Mouse (Mus musculus) CH12.LX (cell line): ENCODE data around the gene Camta1.

Source experiments
- CTCF ChIP-seq, 2 experiments: IDR thresholded peaks in 1 of 2; conservative IDR thresholded peaks in 1 of 2; 2 replicates each; pipeline ENCODE4 v1.5.1; 2011 to 2012; ENCODE audit warnings: low read depth in 2 of 2, low read length in 2 of 2, improper control_type of control experiment in 1 of 2, inconsistent platforms in 1 of 2, mild to moderate bottlenecking in 1 of 2, moderate library complexity in 1 of 2
- EP300 ChIP-seq: IDR thresholded peaks from 2 replicates; pipeline ENCODE4 v1.6.1; 2011; ENCODE audit warnings: low read length, improper control_type of control experiment
- KAT2A ChIP-seq: IDR thresholded peaks from 2 replicates; pipeline ENCODE4 v1.6.1; 2012; ENCODE audit warnings: low read length, improper control_type of control experiment, inconsistent platforms; ENCODE audit not compliant: insufficient replicate concordance
- MYC ChIP-seq: IDR thresholded peaks from 2 replicates; pipeline ENCODE4 v1.6.1; 2011; ENCODE audit warnings: low read depth, mild to moderate bottlenecking, improper control_type of control experiment, low read length
- NELFE ChIP-seq: IDR thresholded peaks from 2 replicates; pipeline ENCODE4 v1.6.1; 2011; ENCODE audit warnings: low read depth, low read length, improper control_type of control experiment
- NRF1 ChIP-seq: IDR thresholded peaks from 2 replicates; pipeline ENCODE4 v1.6.1; 2014; ENCODE audit warnings: low read depth, mild to moderate bottlenecking, inconsistent platforms, low read length, improper control_type of control experiment, moderate library complexity
- POLR2A ChIP-seq: IDR thresholded peaks from 2 replicates; pipeline ENCODE4 v1.6.1; 2011; ENCODE audit warnings: low read depth, mild to moderate bottlenecking, improper control_type of control experiment, low read length
- SIN3A ChIP-seq: IDR thresholded peaks from 2 replicates; pipeline ENCODE4 v1.6.1; 2012; ENCODE audit warnings: low read length, improper control_type of control experiment, inconsistent platforms
- USF1 ChIP-seq: IDR thresholded peaks from 2 replicates; pipeline ENCODE4 v1.6.1; 2014; ENCODE audit warnings: low read depth, mild to moderate bottlenecking, inconsistent platforms, low read length, improper control_type of control experiment

DNA sequence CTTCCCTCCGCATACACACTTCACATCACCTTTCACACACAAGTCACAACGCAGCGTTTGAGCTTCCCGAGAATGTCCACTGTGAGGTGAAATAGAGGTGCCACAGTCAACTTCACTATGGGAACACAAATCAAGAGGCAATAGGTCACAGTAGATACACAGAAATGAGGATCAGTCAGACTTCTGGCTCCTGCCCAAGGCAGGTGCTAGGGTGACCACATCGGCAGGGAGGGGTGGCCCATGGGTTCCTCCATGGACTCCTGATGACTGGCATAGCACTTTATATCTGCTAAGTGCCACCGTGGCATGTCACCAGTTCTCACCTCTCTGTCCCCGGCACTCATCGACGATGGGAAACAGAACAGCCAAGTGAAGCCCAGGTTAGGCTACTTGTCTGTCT is 863.0 kb downstream of the Camta1 start:
- TF ChIP-seq NRF1 (no peak), MYC (no peak), USF1 (no peak), EP300 (no peak), KAT2A (no peak), POLR2A (no peak), CTCF (conservative IDR thresholded peaks at IDR 0.05 in 1 of 2, IDR thresholded peaks at IDR 0.05 in 1 of 2; ENCODE audit: low read depth in 2 of 2, low read length in 2 of 2) (no peak), SIN3A (no peak), NELFE (no peak)
